Mouse (Mus musculus): Measurements from ENCODE around the gene Vps54. TPM values are rescaled to one million over a fixed set of nuclear protein-coding genes. Genes with fewer than 3 reads are reported as not detected.

Gene Vps54
- total RNA-seq, 2 experiments from 2014 or later, result 19.6 to 22.3 TPM

DNA sequence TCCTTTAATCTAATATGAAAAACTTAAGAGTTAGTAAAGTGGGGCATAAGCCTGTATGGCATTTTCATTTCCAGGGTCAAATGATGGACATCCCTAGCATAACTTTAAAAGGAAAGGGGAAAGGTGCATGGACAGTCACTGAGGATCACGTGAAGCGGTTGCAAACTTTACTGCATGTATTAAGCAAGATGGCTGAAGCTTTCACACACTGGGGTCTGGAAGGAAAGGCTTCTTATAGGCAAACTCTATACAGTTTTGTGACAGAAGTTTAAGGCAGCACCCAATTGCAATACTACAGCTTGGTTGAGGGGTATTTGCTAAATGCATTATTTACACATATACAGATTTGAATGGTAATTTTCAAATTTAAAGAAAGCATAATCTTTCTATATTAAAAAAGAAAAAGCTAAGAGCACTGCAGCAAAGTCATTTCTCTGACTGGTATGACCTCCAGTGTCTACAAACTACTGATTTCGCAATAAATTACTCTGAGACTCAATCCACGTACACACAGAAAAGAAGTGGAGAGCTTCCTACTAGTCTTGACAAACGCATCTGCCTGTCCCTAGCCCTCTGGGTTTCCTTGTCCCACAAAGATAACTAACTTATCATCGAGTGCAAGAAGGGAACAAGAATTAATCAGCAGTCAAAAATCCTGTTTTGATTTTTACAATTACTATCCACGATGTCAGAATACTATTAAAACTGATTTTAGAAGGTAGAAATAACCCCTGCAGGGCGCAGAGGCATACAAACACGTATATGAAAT is 130.4 kb downstream of the Vps54 start:
- TF ChIP-seq CTCF (IDR thresholded peaks at IDR 0.05), result no peak
- DNase-seq, result no peak
- peak overlapping the region; percentile 99 for H3K27ac ChIP-seq
- intact Hi-C loops (cut with DNase I), result loop anchor here (1.0 to 2.0 kb wide), 2 partner anchors 17 to 61 kb away; no protein-coding TSS in a partner anchor
- H3K4me3 ChIP-seq, result peak overlapping the region; percentile 90

DNA sequence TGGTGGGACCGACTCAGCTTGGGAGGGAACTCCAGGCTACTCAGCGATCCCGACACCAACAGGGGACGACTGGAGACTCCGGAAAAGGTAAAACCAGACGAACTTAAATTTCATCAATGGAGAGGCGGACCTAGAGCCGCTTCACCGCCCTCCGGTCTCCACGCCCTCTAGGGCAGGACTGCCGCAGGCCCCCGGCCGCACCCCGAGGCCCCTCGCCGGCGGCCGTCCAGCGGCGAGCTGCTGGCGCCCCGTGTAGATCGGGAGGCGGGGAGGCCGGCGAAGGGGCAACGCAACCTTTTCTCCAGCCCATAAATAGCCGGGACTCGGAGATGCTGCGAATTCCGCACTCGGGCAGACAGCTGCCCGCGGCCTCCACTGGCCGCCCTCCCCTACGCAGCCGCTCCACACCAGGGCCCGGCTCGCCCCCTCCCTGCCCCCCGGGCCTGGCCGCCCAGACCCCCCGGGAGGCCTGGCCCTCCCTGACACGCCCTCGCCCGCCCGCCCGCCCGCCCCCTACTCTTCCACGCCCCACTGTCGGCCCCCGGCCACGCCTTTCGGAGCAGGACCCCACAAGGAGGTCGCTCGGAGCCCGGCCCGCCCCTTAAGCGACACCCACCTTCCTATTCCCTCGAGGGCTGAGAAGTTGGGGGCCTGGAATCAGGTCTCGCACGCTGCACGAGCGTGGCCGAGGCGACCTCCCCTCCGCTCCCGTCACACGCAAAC is 131.5 kb downstream of the Vps54 start:
- peak overlapping the region; percentile 99 for H3K27ac ChIP-seq
- H3K4me3 ChIP-seq, result peak overlapping the region; percentile 90
- 0 out of 2 replicates have a peak, but pooled peaks have one; percentile 9 for TF ChIP-seq CTCF (IDR thresholded peaks at IDR 0.05)
- intact Hi-C loops (cut with DNase I), result no loop called here
- DNase-seq, result peak; percentile 92

Small RNAs within 50 kb of the gene (microRNA-seq; reads per million reads assigned to microRNA genes)
- gene Mir1933, result not detected

Other genes with a start within 250 kb of the Vps54 start
- gene Peli1, start 148.0 kb upstream of the Vps54 start, total RNA-seq (2021), result 10 to 100 TPM; 12.0 to 12.1 TPM
- 100 to 1,000 TPM; 474 to 554 TPM for gene Ugp2, start 131.9 kb downstream of the Vps54 start, total RNA-seq (2021)

Measured in gastrocnemius, adult 2 months (tissue).